Mouse (Mus musculus): Measurements from ENCODE around the gene Tsnax.

Gene Tsnax

DNA sequence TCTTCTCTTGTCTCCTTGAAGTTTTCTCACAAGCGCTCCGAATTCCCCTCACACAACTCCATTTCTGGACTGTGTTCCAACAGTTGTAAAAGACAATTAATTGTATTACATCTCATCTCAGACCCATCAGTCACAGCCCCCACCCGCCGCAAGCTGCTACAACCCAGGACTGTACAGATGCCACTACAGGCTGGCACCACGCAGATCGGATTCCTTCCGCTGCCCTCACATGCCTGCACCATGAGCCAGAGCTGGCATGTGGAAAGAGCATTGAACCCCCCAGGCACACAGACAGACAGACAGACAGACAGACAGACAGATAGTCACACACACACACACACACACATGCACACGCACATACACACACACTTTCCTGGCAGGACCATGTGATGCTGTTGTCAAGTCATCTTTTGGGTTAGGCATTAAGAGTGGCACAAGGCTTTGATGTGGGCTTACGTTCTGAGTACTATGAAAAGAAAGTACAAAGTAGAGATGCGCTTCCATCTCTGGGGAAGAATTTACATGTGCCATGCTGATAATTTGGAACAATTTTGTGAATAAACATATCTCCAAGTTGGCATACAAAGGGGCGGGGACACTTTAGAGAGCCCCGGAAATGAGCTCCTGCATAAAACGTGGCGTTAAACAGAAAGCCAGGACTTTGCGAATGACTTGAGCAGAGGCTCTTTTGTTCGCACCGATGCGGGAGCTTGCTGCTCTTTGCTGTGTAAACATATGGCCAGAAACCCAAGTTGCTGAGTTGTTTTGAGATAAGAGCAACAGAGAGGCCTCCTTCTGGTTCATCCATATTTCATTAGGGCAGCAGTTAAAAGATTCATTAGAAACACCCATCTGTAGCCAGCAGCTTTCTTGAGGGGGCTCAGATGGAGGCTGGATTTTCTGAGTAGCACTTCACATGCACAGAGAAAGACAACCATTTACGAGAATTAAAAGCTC is 67.9 kb downstream of the Tsnax start:
- no peak for DNase-seq (ENCODE audit: low spot score in 2 of 2)

DNA sequence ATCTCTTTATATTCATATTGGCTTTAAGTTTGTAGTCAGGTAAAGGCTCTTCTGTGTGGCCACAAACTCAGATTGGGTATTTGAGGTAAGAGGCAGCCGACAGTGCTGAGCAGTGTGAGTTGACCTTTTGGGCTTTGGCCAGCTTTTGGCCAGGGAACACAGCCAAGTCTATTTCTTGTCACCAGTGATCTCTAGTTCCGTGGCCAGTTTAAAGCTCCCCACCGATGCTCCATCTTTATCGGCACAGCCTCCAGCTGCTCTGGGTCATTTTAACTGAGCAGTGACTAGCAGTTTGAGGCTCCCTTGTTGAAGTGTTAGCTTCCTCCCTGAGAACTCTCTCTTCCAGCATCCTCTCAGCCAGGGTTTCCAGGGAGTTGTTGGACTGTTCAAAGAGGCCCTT is 70.9 kb downstream of the Tsnax start:
- no peak for DNase-seq (ENCODE audit: low spot score in 2 of 2)

Measured in left cerebral cortex, adult 9 months (tissue).